Mouse (Mus musculus): ENCODE data around the gene Calm5.

Calm5 gene

GRCm38 (mm10) chr13:3856252-3856651, 2.3 kb downstream of the Calm5 start:
- no peak for TF ChIP-seq POU5F1 (IDR thresholded peaks at IDR 0.05; ENCODE audit: borderline replicate concordance, low read length)
- TF ChIP-seq CTCF (conservative IDR thresholded peaks at IDR 0.05; ENCODE audit: low read length), result no peak
- no peak for TF ChIP-seq NANOG (IDR thresholded peaks at IDR 0.05; ENCODE audit: borderline replicate concordance, low read length)
- Histone ChIP-seq H3K9me3 (ENCODE audit: low read length) (no peaks in the 10 kb centered on the region), H3K27me3 (ENCODE audit: insufficient read depth, low read length) (peaks cover 8% of the 10 kb centered on the region; the same call in 1 of the 2 replicates), H3K4me3 (replicated peaks; ENCODE audit: low read length) (no peak overlapping the region), H3K36me3 (ENCODE audit: insufficient read depth, low read length) (no peaks in the 10 kb centered on the region), H3K4me1 (replicated peaks; ENCODE audit: low read depth, low read length) (peaks cover 25% of the 10 kb centered on the region)

- H3K4me3 ChIP-seq (replicated peaks; ENCODE audit: low read length), result no peak overlapping the region
- no peaks in the 10 kb centered on the region for H3K9me3 ChIP-seq (ENCODE audit: low read length)
- H3K4me1 ChIP-seq (replicated peaks; ENCODE audit: low read depth, low read length), result peaks cover 30% of the 10 kb centered on the region
- TF ChIP-seq POU5F1 (IDR thresholded peaks at IDR 0.05; ENCODE audit: borderline replicate concordance, low read length) (no peak), CTCF (conservative IDR thresholded peaks at IDR 0.05; ENCODE audit: low read length) (no peak), NANOG (IDR thresholded peaks at IDR 0.05; ENCODE audit: borderline replicate concordance, low read length) (no peak)
- peaks cover 19% of the 10 kb centered on the region for H3K27me3 ChIP-seq (ENCODE audit: insufficient read depth, low read length)
- no peaks in the 10 kb centered on the region for H3K36me3 ChIP-seq (ENCODE audit: insufficient read depth, low read length)
Measured at GRCm38 (mm10) chr13:3861251-3861650, 7.3 kb downstream of the Calm5 start.

- Histone ChIP-seq H3K36me3 (ENCODE audit: insufficient read depth, low read length) (no peaks in the 10 kb centered on the region), H3K9me3 (ENCODE audit: low read length) (peaks cover 6% of the 10 kb centered on the region; the same call in 1 of the 2 replicates), H3K4me3 (replicated peaks; ENCODE audit: low read length) (no peak overlapping the region), H3K27me3 (ENCODE audit: insufficient read depth, low read length) (peaks cover 19% of the 10 kb centered on the region), H3K4me1 (replicated peaks; ENCODE audit: low read depth, low read length) (peaks cover 25% of the 10 kb centered on the region)
- TF ChIP-seq NANOG (IDR thresholded peaks at IDR 0.05; ENCODE audit: borderline replicate concordance, low read length) (no peak), CTCF (conservative IDR thresholded peaks at IDR 0.05; ENCODE audit: low read length) (no peak), POU5F1 (IDR thresholded peaks at IDR 0.05; ENCODE audit: borderline replicate concordance, low read length) (no peak)
Measured at GRCm38 (mm10) chr13:3862325-3862724, 8.4 kb downstream of the Calm5 start.

- Histone ChIP-seq H3K36me3 (ENCODE audit: insufficient read depth, low read length) (no peaks in the 10 kb centered on the region), H3K27me3 (ENCODE audit: insufficient read depth, low read length) (peaks cover 19% of the 10 kb centered on the region), H3K4me3 (replicated peaks; ENCODE audit: low read length) (no peak overlapping the region), H3K9me3 (ENCODE audit: low read length) (peaks cover 7% of the 10 kb centered on the region; the same call in 1 of the 2 replicates), H3K4me1 (replicated peaks; ENCODE audit: low read depth, low read length) (peaks cover 25% of the 10 kb centered on the region)
- TF ChIP-seq CTCF (conservative IDR thresholded peaks at IDR 0.05; ENCODE audit: low read length), result no peak
- no peak for TF ChIP-seq POU5F1 (IDR thresholded peaks at IDR 0.05; ENCODE audit: borderline replicate concordance, low read length)
- no peak for TF ChIP-seq NANOG (IDR thresholded peaks at IDR 0.05; ENCODE audit: borderline replicate concordance, low read length)
Measured at GRCm38 (mm10) chr13:3862922-3863580, 9.1 kb downstream of the Calm5 start.

- no peak overlapping the region for H3K4me3 ChIP-seq (replicated peaks; ENCODE audit: low read length)
- peaks cover 13% of the 10 kb centered on the region for H3K27me3 ChIP-seq (ENCODE audit: insufficient read depth, low read length)
- peaks cover 7% of the 10 kb centered on the region; the same call in 1 of the 2 replicates for H3K9me3 ChIP-seq (ENCODE audit: low read length)
- TF ChIP-seq CTCF (conservative IDR thresholded peaks at IDR 0.05; ENCODE audit: low read length) (no peak), NANOG (IDR thresholded peaks at IDR 0.05; ENCODE audit: borderline replicate concordance, low read length) (no peak), POU5F1 (IDR thresholded peaks at IDR 0.05; ENCODE audit: borderline replicate concordance, low read length) (no peak)
- peaks cover 25% of the 10 kb centered on the region for H3K4me1 ChIP-seq (replicated peaks; ENCODE audit: low read depth, low read length)
- H3K36me3 ChIP-seq (ENCODE audit: insufficient read depth, low read length), result no peaks in the 10 kb centered on the region
Measured at GRCm38 (mm10) chr13:3865648-3866354, 11.8 kb downstream of the Calm5 start.

- H3K36me3 ChIP-seq (ENCODE audit: insufficient read depth, low read length), result no peaks in the 10 kb centered on the region
- no peak for TF ChIP-seq CTCF (conservative IDR thresholded peaks at IDR 0.05; ENCODE audit: low read length)
- TF ChIP-seq NANOG (IDR thresholded peaks at IDR 0.05; ENCODE audit: borderline replicate concordance, low read length), result no peak
- TF ChIP-seq POU5F1 (IDR thresholded peaks at IDR 0.05; ENCODE audit: borderline replicate concordance, low read length), result no peak
Measured at GRCm38 (mm10) chr13:3866355-3867052, 12.5 kb downstream of the Calm5 start.

GRCm38 (mm10) chr13:3867158-3867557, 13.2 kb downstream of the Calm5 start:
- Histone ChIP-seq H3K4me1 (replicated peaks; ENCODE audit: low read depth, low read length) (peaks cover 25% of the 10 kb centered on the region), H3K36me3 (ENCODE audit: insufficient read depth, low read length) (no peaks in the 10 kb centered on the region), H3K4me3 (replicated peaks; ENCODE audit: low read length) (no peak overlapping the region), H3K27me3 (ENCODE audit: insufficient read depth, low read length) (peaks cover 11% of the 10 kb centered on the region), H3K9me3 (ENCODE audit: low read length) (peaks cover 7% of the 10 kb centered on the region; the same call in 1 of the 2 replicates)
- TF ChIP-seq CTCF (conservative IDR thresholded peaks at IDR 0.05; ENCODE audit: low read length) (no peak), NANOG (IDR thresholded peaks at IDR 0.05; ENCODE audit: borderline replicate concordance, low read length) (no peak), POU5F1 (IDR thresholded peaks at IDR 0.05; ENCODE audit: borderline replicate concordance, low read length) (no peak)

More at GRCm38 (mm10) chr13:3866355-3867052, 12.5 kb downstream of the Calm5 start:
- Histone ChIP-seq H3K9me3 (ENCODE audit: low read length) (peaks cover 7% of the 10 kb centered on the region; the same call in 1 of the 2 replicates), H3K4me3 (replicated peaks; ENCODE audit: low read length) (no peak overlapping the region), H3K4me1 (replicated peaks; ENCODE audit: low read depth, low read length) (peaks cover 25% of the 10 kb centered on the region), H3K27me3 (ENCODE audit: insufficient read depth, low read length) (peaks cover 11% of the 10 kb centered on the region)

- no peaks in the 10 kb centered on the region for H3K36me3 ChIP-seq (ENCODE audit: insufficient read depth, low read length)
- TF ChIP-seq POU5F1 (IDR thresholded peaks at IDR 0.05; ENCODE audit: borderline replicate concordance, low read length) (no peak), CTCF (conservative IDR thresholded peaks at IDR 0.05; ENCODE audit: low read length) (no peak), NANOG (IDR thresholded peaks at IDR 0.05; ENCODE audit: borderline replicate concordance, low read length) (no peak)
- peaks cover 7% of the 10 kb centered on the region; the same call in 1 of the 2 replicates for H3K9me3 ChIP-seq (ENCODE audit: low read length)
- peaks cover 6% of the 10 kb centered on the region for H3K27me3 ChIP-seq (ENCODE audit: insufficient read depth, low read length)
- H3K4me3 ChIP-seq (replicated peaks; ENCODE audit: low read length), result no peak overlapping the region
- H3K4me1 ChIP-seq (replicated peaks; ENCODE audit: low read depth, low read length), result peaks cover 12% of the 10 kb centered on the region
Measured at GRCm38 (mm10) chr13:3869901-3870300, 15.9 kb downstream of the Calm5 start.

All from E14TG2a.4 (cell line).